Mouse (Mus musculus): ENCODE results near the gene Tspo2. TPM values are rescaled to one million over a fixed set of nuclear protein-coding genes. Genes with fewer than 3 reads are reported as not detected.
"Not testable (repeated sequence)": the region's sequence is repeated elsewhere in the genome, so short reads cannot be mapped to it uniquely, and the experiment has no call there.

Gene Tspo2
- total RNA-seq (2021) = not detected
- long read RNA-seq = 0 reads

- DNase-seq (ENCODE audit: low spot score in 2 of 2) = no peak
These were observed at the start of gene Tspo2 for GRCm38 (mm10) chr17:48451353-48451675. Gene Tspo2 (minus strand): TSS chr17:48451522.

GRCm38 (mm10) chr17:48500846-48501445, 49.6 kb upstream of the Tspo2 start:
- no peak for DNase-seq (ENCODE audit: low spot score in 2 of 2)

- no peak for DNase-seq (ENCODE audit: low spot score in 2 of 2)
These were observed 46.7 kb upstream of the Tspo2 start for GRCm38 (mm10) chr17:48497986-48498385.

- DNase-seq (ENCODE audit: low spot score in 2 of 2) = peak in 1 of 2 experiments; percentile 22
These were observed 42.7 kb upstream of the Tspo2 start for GRCm38 (mm10) chr17:48493986-48494385.

- no peak for DNase-seq (ENCODE audit: low spot score in 2 of 2)
These were observed 42.3 kb upstream of the Tspo2 start for GRCm38 (mm10) chr17:48493582-48493981.

- no peak for DNase-seq (ENCODE audit: low spot score in 2 of 2)
These were observed 41.3 kb upstream of the Tspo2 start for GRCm38 (mm10) chr17:48492621-48493020.

- no peak for DNase-seq (ENCODE audit: low spot score in 2 of 2)
These were observed 38.1 kb upstream of the Tspo2 start for GRCm38 (mm10) chr17:48489466-48489865.

- DNase-seq (ENCODE audit: low spot score in 2 of 2) = no peak
These were observed 32.9 kb upstream of the Tspo2 start for GRCm38 (mm10) chr17:48484191-48484590.

GRCm38 (mm10) chr17:48483764-48484163, 32.4 kb upstream of the Tspo2 start:
- DNase-seq (ENCODE audit: low spot score in 2 of 2) = no peak

- DNase-seq (ENCODE audit: low spot score in 2 of 2) = no peak
These were observed 28.6 kb upstream of the Tspo2 start for GRCm38 (mm10) chr17:48479952-48480351.

- DNase-seq (ENCODE audit: low spot score in 2 of 2) = no peak
These were observed 24.1 kb upstream of the Tspo2 start for GRCm38 (mm10) chr17:48475444-48475843.

GRCm38 (mm10) chr17:48474282-48474681, 23.0 kb upstream of the Tspo2 start:
- DNase-seq (ENCODE audit: low spot score in 2 of 2) = not testable (repeated sequence)

- DNase-seq (ENCODE audit: low spot score in 2 of 2) = peak; percentile 75 to 87
These were observed 16.3 kb upstream of the Tspo2 start for GRCm38 (mm10) chr17:48467395-48468231.

GRCm38 (mm10) chr17:48466769-48467394, 15.6 kb upstream of the Tspo2 start:
- DNase-seq (ENCODE audit: low spot score in 2 of 2) = no peak

- no peak for DNase-seq (ENCODE audit: low spot score in 2 of 2)
These were observed 12.1 kb upstream of the Tspo2 start for GRCm38 (mm10) chr17:48463391-48463790.

GRCm38 (mm10) chr17:48462096-48462495, 10.8 kb upstream of the Tspo2 start:
- DNase-seq (ENCODE audit: low spot score in 2 of 2) = no peak

- no peak for DNase-seq (ENCODE audit: low spot score in 2 of 2)
These were observed 6.8 kb upstream of the Tspo2 start for GRCm38 (mm10) chr17:48457971-48458653.

GRCm38 (mm10) chr17:48455955-48456354, 4.6 kb upstream of the Tspo2 start:
- no peak for DNase-seq (ENCODE audit: low spot score in 2 of 2)

- no peak for DNase-seq (ENCODE audit: low spot score in 2 of 2)
These were observed 3.4 kb upstream of the Tspo2 start, which contains the start of gene Unc5cl for GRCm38 (mm10) chr17:48454688-48455087. Gene Unc5cl (plus strand): TSS chr17:48454901.

- DNase-seq (ENCODE audit: low spot score in 2 of 2) = no peak
These were observed 2.9 kb upstream of the Tspo2 start for GRCm38 (mm10) chr17:48454190-48454589.

- no peak for DNase-seq (ENCODE audit: low spot score in 2 of 2)
These were observed 2.2 kb upstream of the Tspo2 start for GRCm38 (mm10) chr17:48453489-48453888.

All from layer of hippocampus, adult 18-20 months (tissue).